Mouse (Mus musculus): ENCODE results near the gene Sds. TPM values are rescaled to one million over a fixed set of nuclear protein-coding genes. Genes with fewer than 3 reads are reported as not detected.

The Sds gene
- total RNA-seq, 2 experiments from 2014 or later = not detected

Other genes with a start within 250 kb of the Sds start
- not detected for gene Lhx5, start 44.8 kb upstream of the Sds start, total RNA-seq (2021)
- gene Sdsl, start 3.7 kb upstream of the Sds start, total RNA-seq (2021) = under 1 TPM; 0.40 to 0.55 TPM
- gene Plbd2, start 27.1 kb downstream of the Sds start, total RNA-seq (2021) = 10 to 100 TPM; 31.7 to 34.3 TPM
- 10 to 100 TPM; 12.5 to 13.0 TPM for gene Slc8b1, start 34.6 kb downstream of the Sds start, total RNA-seq (2021)
- 10 to 100 TPM; 47.6 to 50.9 TPM for gene Tpcn1, start 112.1 kb downstream of the Sds start, total RNA-seq (2021)
- under 1 TPM in 1 of 2 experiments, not detected in 1; 0.13 TPM for gene Iqcd, start 112.5 kb downstream of the Sds start, total RNA-seq (2021)
- 1 to 10 TPM; 4.3 to 5.3 TPM for gene Rita1, start 136.1 kb downstream of the Sds start, total RNA-seq (2021)
- gene Ddx54, start 136.2 kb downstream of the Sds start, total RNA-seq (2021) = 10 to 100 TPM; 20.1 to 22.3 TPM
- not detected for gene Cfap73, start 157.7 kb downstream of the Sds start, total RNA-seq (2021)
- gene Rasal1, start 172.3 kb downstream of the Sds start, total RNA-seq (2021) = not detected
- under 1 TPM; 0.66 to 0.76 TPM for gene Dtx1, start 235.4 kb downstream of the Sds start, total RNA-seq (2021)

Measured in gastrocnemius, postnatal 14 days (tissue).